Mouse (Mus musculus) frontal cortex, adult (tissue): ENCODE data around the gene Cog4.

Experiments
- ATAC-seq: cut with Nextera tagmentation; 2 replicates; pipeline ENCODE4 v1.9.2; 2017; ENCODE audit warnings: mild to moderate bottlenecking, moderate library complexity, mixed read lengths; ENCODE audit not compliant: low TSS enrichment

Gene Cog4

DNA sequence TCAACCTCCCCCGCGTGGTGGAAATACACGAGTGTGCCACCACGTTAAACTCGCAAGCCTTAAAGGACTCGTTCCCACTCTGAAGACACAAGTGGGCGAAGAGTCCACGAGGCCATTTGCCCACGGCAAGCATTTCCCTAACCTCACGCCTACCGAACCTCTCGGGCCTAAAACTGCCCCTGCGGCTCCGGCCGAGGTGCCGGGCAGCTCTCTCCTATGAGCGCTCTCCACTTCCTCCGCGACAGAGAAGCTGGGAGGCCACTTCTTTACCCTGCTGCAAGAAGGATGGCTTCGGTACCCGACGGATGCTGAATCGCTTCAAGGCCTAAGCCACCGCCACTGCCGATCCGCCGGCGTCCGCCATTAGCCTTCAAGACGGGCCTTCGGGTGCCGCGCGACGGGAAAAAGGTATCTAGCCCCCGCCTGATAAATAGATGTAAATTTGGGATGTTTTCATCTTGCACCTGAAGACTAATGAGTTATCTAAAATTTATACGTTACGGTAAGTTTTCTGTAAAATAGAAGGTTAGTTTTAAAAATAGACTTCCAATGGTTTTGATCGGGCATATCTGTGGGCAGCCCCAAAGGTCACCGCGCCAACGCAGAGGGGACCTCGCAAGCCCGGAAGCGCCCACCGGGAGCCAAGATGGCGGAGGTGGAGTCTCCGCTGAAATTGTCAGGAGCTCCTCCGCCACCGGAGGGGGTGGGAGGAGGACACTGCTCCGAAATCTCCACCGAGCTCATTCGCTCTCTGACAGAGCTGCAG, at the start of gene Cog4, which contains the start of gene Sf3b3:
Cog4 (plus strand) TSS at position 196 of the 766 bp plus-strand sequence.
Sf3b3 (minus strand) TSS at position 383 of the 766 bp plus-strand sequence.
- peak; percentile 95 for ATAC-seq

DNA sequence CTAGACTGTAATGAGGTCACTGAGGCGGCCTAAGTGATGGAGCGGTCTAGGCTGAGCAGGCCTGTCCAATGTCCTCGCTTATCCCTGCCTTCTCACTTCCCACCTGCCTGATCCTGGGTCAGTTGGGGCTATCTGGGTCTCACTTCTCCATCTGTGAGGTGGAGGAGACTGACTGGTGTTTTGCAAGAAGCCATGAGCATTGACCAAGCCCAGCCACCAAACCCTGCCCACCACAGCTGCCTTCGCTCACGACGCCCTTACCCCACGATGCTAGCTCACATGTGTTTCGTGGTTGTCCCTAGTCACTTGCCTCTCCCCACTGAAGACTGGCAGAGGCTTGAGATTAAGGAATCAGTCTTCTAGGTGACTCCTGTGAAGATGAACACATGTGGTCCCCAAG, 49.3 kb upstream of the Cog4 start:
- ATAC-seq: no peak

DNA sequence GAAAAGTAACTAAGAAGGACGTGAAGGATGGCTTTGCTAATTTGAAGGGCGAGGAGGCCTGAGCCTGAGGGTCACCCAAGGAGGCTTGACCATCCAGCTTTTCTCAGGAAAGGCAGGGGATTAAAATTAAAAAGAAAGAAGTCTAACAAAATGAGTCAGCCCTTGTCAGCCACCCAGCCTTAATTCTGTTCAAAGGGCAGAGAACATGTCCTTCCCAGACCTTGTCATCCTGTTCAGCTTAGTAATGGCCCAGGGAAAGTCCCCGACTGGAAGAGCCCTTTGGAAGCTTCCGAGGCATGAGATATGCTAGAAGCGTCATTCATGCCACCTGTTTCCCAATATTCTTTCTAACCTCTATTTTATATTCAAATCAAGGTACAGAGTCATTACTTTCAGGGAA, 43.4 kb upstream of the Cog4 start:
- ATAC-seq: no peak

GRCm38 (mm10) chr8:110803856-110804255, 42.5 kb upstream of the Cog4 start:
- ATAC-seq: no peak

- no peak for ATAC-seq
These were observed 41.4 kb upstream of the Cog4 start for GRCm38 (mm10) chr8:110804825-110805514.

DNA sequence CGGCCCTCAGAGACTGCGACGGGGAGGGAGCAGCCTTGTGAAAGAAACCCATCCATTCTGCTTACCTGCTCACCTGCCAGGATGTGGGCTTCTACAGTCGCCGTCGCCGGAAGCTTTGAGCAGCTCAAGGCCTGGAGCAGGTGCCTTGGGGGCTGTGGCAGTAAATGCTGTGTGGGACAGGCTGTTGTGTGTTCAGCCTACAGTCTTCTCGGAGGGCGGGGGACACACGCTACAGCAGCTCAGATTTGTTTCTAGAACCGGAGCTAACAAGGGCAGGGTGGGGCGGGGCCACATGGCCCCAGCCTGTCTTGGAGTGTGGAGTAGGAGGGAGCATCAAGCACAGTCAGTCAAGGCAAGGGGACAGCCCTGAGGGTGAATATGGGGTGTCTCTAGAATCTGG, 40.7 kb upstream of the Cog4 start, which contains the start of gene Il34:
Il34 (minus strand) TSS at position 256 of the 400 bp plus-strand sequence.
- ATAC-seq: no peak

GRCm38 (mm10) chr8:110806146-110806545, 40.3 kb upstream of the Cog4 start:
- no peak for ATAC-seq

DNA sequence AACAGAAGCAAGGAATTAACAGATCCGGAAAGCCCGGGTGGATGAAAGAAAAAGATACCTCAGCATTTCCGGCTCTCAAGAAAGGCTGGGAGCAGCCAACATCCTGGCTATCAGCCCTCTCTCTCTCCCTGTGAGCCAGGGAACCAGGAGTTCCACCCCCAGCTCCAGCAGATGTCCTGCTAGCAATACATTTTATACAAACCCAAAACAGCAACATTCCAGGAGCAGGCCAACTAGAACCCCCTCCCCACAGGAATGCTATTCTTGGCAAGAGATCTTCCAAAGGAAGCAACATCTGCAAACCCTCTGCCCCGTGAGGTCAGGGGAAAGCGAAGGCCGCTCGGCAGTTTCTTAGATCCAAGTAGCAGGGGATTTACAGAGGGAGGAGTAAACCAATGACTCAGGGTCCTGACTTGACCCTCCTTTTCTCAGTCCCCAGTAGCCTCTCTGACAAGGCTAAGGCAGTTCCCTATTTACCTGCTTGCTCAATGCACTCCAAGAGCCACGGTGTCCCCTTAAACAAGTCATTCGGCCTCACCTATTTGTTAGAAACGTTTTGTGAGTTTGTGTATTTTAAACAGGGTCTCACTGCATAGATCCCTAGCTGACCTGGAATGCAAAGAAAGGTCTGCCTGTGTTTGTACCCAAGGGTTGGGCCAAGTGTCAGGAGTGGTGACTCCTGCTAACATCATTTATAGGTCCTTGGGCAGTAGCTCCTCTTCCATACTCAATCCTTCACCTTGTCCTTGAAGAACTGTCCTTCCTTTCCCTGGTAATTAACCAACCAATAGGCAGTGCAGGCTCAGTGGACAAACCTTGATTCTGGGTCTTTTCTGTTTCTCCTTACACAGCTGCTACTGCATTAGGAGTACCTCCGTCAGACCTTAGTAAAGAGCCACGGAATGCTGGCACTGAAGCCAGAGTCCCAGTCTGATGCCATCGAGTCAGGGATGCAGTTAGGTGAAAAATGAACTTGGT, 37.6 kb upstream of the Cog4 start:
- ATAC-seq: peak; percentile 58

- ATAC-seq: no peak
These were observed 36.6 kb upstream of the Cog4 start for GRCm38 (mm10) chr8:110809831-110810230.

DNA sequence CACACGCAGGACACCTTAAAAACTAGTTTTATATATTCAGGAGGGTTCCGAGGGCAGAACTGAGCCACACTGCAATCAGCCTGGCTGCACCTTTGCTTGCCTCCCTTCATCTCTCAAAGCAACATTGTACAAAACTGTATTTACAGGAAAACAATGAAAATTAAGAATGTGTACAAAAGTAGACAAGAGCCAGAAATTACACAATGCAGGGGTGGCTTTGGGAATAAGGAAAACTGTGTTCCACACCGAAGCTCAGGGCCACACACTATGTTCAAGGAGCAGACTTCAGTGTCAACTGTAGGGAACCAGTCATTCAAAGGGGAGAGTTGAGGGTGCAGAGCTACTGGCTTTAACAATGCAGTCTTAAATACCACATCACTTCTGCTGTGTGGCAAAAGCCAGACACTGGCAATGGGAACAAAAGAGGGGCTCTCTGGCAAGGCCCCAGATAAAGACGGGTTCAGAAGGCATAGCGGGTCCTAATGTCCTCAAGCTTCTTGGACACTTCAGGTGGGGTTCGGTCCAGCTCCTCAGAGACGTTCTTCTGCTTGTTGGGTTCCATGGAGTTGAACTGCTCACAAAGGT, 35.8 kb upstream of the Cog4 start:
- ATAC-seq: no peak

GRCm38 (mm10) chr8:110811116-110811515, 35.3 kb upstream of the Cog4 start:
- ATAC-seq: no peak

DNA sequence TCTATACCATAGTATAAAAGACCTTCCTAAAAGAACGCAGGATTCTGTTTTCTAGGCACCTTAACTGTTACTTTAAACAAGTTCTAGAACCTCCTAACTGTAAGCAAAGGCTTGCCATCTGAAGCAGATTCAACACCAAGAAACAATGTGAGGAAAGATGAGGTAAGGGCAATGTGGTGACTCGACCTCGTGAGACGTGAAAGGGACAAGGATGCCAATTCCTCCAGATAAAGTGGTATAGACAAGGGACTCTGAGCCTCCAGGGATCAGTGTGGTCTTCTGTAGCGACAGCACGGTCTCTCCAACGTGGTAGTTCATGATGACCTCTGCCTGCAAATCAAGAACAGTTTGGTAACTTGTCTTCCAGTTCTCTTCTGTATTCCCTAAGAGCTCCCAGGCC, 34.6 kb upstream of the Cog4 start:
- ATAC-seq: no peak

GRCm38 (mm10) chr8:110812349-110813080, 33.9 kb upstream of the Cog4 start:
- ATAC-seq: no peak

- ATAC-seq: no peak
These were observed 33.2 kb upstream of the Cog4 start for GRCm38 (mm10) chr8:110813081-110813812.

DNA sequence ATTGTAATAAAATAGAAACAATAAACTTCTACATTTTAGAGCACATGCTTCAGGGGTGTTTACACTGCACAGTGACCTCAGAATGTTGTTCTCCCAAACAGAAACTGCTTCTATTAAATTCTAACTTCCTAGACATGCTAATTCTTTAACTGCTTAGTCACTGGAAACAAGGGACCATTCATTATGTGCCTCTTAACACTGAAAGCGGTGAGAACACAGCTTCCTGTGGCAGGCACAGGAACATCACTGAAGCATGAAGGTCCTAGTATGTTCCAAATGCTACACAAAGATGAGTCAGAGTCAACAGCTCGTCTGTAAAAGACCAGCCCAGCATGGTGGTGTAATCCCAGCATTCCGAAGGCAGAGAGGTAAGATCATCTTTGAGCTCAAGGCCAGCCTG, 31.1 kb upstream of the Cog4 start:
- ATAC-seq: no peak

GRCm38 (mm10) chr8:110816990-110817389, 29.4 kb upstream of the Cog4 start:
- ATAC-seq: no peak

GRCm38 (mm10) chr8:110818593-110818992, 27.8 kb upstream of the Cog4 start:
- ATAC-seq: no peak

DNA sequence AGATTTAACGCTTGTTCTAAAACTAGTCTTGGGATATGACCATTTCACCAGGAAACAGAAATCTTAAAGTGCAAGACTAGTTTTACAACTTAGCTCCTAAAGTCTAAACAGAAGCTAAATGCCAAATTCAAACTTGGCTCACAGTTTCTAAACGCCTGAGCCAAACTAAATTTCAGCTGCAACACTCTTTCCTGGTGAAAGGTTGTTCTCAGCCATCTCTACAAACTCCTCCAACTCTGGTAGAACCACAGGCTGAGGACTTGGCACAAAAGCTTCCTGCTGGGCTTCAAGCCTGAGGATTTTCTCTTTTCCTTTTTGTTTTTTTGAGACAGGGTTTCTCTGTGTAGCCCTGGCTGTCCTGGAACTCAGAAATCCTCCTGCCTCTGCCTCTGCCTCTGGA, 26.1 kb upstream of the Cog4 start:
- ATAC-seq: no peak

DNA sequence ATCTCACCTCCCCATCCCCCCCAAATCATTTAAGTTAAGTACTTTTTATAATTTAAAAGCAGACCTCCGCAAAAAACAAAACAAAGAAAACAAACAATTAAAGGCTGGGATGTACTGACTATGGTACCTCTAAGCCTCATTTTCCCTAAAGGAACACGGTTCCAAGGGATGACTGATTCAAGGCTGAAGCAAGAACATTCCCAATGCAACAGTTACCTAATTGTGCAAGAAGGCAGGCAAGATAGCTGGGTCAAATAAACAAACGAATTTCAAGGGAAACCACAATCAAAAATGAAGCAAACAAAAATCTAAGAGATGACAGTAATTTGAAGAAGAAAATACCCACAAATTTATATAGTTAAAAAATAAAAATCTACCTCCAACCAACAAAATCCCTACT, 24.4 kb upstream of the Cog4 start:
- ATAC-seq: no peak

GRCm38 (mm10) chr8:110824861-110825260, 21.5 kb upstream of the Cog4 start:
- peak; percentile 79; the same call in 1 of the 2 replicates for ATAC-seq
